Mouse (Mus musculus) embryonic facial prominence, embryonic 11.5 days (tissue): ENCODE data around the gene Ltbp4. TPM values are rescaled to one million over a fixed set of nuclear protein-coding genes. Genes with fewer than 3 reads are reported as not detected.

Source experiments
- ATAC-seq: fragments of 200-750 bp; cut with Nextera tagmentation; replicated peaks from 2 replicates; pipeline ENCODE4 v1.8.0; 2017; ENCODE audit warnings: low read depth; ENCODE audit not compliant: insufficient number of reproducible peaks, low FRiP score, low TSS enrichment
- DNase-seq: peaks from one replicate; pipeline ENCODE4 v3.0.0-alpha.2; 2015; ENCODE audit warnings: low spot score
- H3K27ac ChIP-seq: fragments of 300-500 bp; sonication (generic); replicated peaks from 2 replicates; pipeline ENCODE4 v1.5.1; 2014; ENCODE audit warnings: mild to moderate bottlenecking, low read depth, low read length, control low read depth
- H3K27me3 ChIP-seq: fragments of 300-500 bp; sonication (generic); 2 replicates; pipeline ENCODE4 v1.6.1; 2014; ENCODE audit warnings: mild to moderate bottlenecking, low read length, moderate library complexity, mixed read lengths; ENCODE audit not compliant: control insufficient read depth, insufficient read depth
- H3K36me3 ChIP-seq: fragments of 300-500 bp; sonication (generic); replicated peaks from 2 replicates; pipeline ENCODE4 v1.6.1; 2014; ENCODE audit warnings: low read depth, mild to moderate bottlenecking, low read length, moderate library complexity, mixed read lengths; ENCODE audit not compliant: control insufficient read depth, insufficient read depth
- H3K4me1 ChIP-seq: fragments of 300-500 bp; sonication (generic); 2 replicates; pipeline ENCODE4 v1.6.1; 2014; ENCODE audit warnings: low read length, mixed read lengths; ENCODE audit not compliant: control insufficient read depth, insufficient read depth
- H3K4me2 ChIP-seq: fragments of 300-500 bp; sonication (generic); 2 replicates; pipeline ENCODE4 v1.6.1; 2014; ENCODE audit warnings: low read depth, mild to moderate bottlenecking, control low read depth, low read length, moderate library complexity
- H3K4me3 ChIP-seq: fragments of 300-500 bp; sonication (generic); 2 replicates; pipeline ENCODE4 v1.5.1; 2014; ENCODE audit warnings: low read depth, low read length, control low read depth
- H3K9ac ChIP-seq: fragments of 300-500 bp; sonication (generic); replicated peaks from 2 replicates; pipeline ENCODE4 v1.6.1; 2014; ENCODE audit warnings: mild to moderate bottlenecking, control low read depth, low read length
- H3K9me3 ChIP-seq: fragments of 300-500 bp; sonication (generic); replicated peaks from 2 replicates; pipeline ENCODE4 v1.6.1; 2016; ENCODE audit warnings: mild to moderate bottlenecking, low read length, inconsistent platforms, mixed read lengths; ENCODE audit not compliant: control insufficient read depth
- WGBS: fragments of 180-500 bp; shearing (Covaris S2); extraction: QIAGEN DNeasy Blood & Tissue Kit; methylation state at CpG from one replicate; pipeline ENCODE4 v1.1.7; 2014; 5-methylcytosine and 5-hydroxymethylcytosine counted together
- polyA plus RNA-seq: library from polyadenylated mRNA; unstranded; fragments of >200 nt; fragmentation: Nextera tagmentation; extraction: Ambion mirVana; gene quantifications from 2 replicates; pipeline ENCODE4 v1.2.1, GENCODE M21; 2014

Gene Ltbp4
- polyA plus RNA-seq, 1 experiment from 2014 or later: 6.3 TPM

GRCm38 (mm10) chr7:27360749-27361148 lies 23.3 kb upstream of the Ltbp4 start:
- H3K9me3 ChIP-seq: no peaks in the 10 kb centered on the region
- H3K36me3 ChIP-seq: no peaks in the 10 kb centered on the region
- H3K27me3 ChIP-seq: peaks cover 34% of the 10 kb centered on the region
- peak overlapping the region; percentile 10; the same call in 1 of the 2 replicates for H3K4me3 ChIP-seq
- ATAC-seq: no peak
- peak overlapping the region; percentile 36 for H3K4me2 ChIP-seq
- WGBS: 49% methylated on average over 6 of the region's 6 CpGs
- no peak overlapping the region for H3K27ac ChIP-seq
- no peaks in the 10 kb centered on the region; the same call in 1 of the 2 replicates for H3K4me1 ChIP-seq
- H3K9ac ChIP-seq: no peak overlapping the region
- no peak for DNase-seq

GRCm38 (mm10) chr7:27359706-27360358 lies 22.3 kb upstream of the Ltbp4 start:
- no peaks in the 10 kb centered on the region for H3K9me3 ChIP-seq
- H3K4me3 ChIP-seq: no peak overlapping the region
- H3K4me1 ChIP-seq: no peaks in the 10 kb centered on the region; the same call in 1 of the 2 replicates
- DNase-seq: no peak
- no peaks in the 10 kb centered on the region for H3K36me3 ChIP-seq
- H3K27ac ChIP-seq: no peak overlapping the region
- no peak for ATAC-seq
- H3K27me3 ChIP-seq: peaks cover 25% of the 10 kb centered on the region
- H3K4me2 ChIP-seq: no peak overlapping the region
- 89% methylated on average over 9 of the region's 9 CpGs for WGBS
- no peak overlapping the region for H3K9ac ChIP-seq

GRCm38 (mm10) chr7:27359162-27359561 lies 21.7 kb upstream of the Ltbp4 start:
- Histone ChIP-seq H3K9me3 (no peaks in the 10 kb centered on the region), H3K4me2 (no peak overlapping the region), H3K36me3 (no peaks in the 10 kb centered on the region), H3K27me3 (peaks cover 18% of the 10 kb centered on the region), H3K9ac (no peak overlapping the region), H3K4me1 (peaks cover 4% of the 10 kb centered on the region; the same call in 1 of the 2 replicates), H3K27ac (no peak overlapping the region), H3K4me3 (no peak overlapping the region)
- 69% methylated on average over 2 of the region's 2 CpGs for WGBS
- ATAC-seq (no peak), DNase-seq (no peak)

- DNase-seq (no peak), ATAC-seq (no peak)
- H3K27ac ChIP-seq: no peak overlapping the region
- no peak overlapping the region for H3K9ac ChIP-seq
- no peak overlapping the region for H3K4me3 ChIP-seq
- no peaks in the 10 kb centered on the region for H3K9me3 ChIP-seq
- H3K4me2 ChIP-seq: no peak overlapping the region
- 19% methylated on average over 3 of the region's 3 CpGs for WGBS
- H3K4me1 ChIP-seq: peaks cover 4% of the 10 kb centered on the region; the same call in 1 of the 2 replicates
- H3K36me3 ChIP-seq: no peaks in the 10 kb centered on the region
- peaks cover 8% of the 10 kb centered on the region for H3K27me3 ChIP-seq
Measured at GRCm38 (mm10) chr7:27357595-27357978, 20.1 kb upstream of the Ltbp4 start.

- Histone ChIP-seq H3K4me3 (peak within 1 kb of the TSS; percentile 61), H3K27ac (no peak within 1 kb of the TSS), H3K27me3 (peaks cover 4% of the 10 kb centered on the region), H3K9me3 (no peaks in the 10 kb centered on the region), H3K9ac (peak within 1 kb of the TSS; percentile 26), H3K4me1 (peaks cover 4% of the 10 kb centered on the region; the same call in 1 of the 2 replicates), H3K36me3 (no peaks in the 10 kb centered on the region), H3K4me2 (peak within 1 kb of the TSS; percentile 45)
- ATAC-seq (no peak), DNase-seq (no peak)
- whole genome bisulfite sequencing: 3% methylated on average over 27 of the region's 27 CpGs
Measured at GRCm38 (mm10) chr7:27356861-27357594, 19.5 kb upstream of the Ltbp4 start, which contains the start of gene Gm20479. Gm20479 (minus strand) TSS chr7:27357419.

- ATAC-seq (peak; percentile 46), DNase-seq (no peak)
- Histone ChIP-seq H3K4me1 (peaks cover 4% of the 10 kb centered on the region; the same call in 1 of the 2 replicates), H3K4me3 (peak overlapping the region; percentile 61), H3K27ac (no peak overlapping the region), H3K36me3 (no peaks in the 10 kb centered on the region), H3K4me2 (peak overlapping the region; percentile 45), H3K9me3 (no peaks in the 10 kb centered on the region), H3K27me3 (peaks cover 3% of the 10 kb centered on the region), H3K9ac (peak overlapping the region; percentile 1)
- 4% methylated on average over 16 of the region's 16 CpGs for WGBS
Measured at GRCm38 (mm10) chr7:27356248-27356647, 18.8 kb upstream of the Ltbp4 start.

- DNase-seq (peak; percentile 95), ATAC-seq (peak; percentile 90)
- H3K27me3 ChIP-seq: peaks cover 3% of the 10 kb centered on the region
- peak within 1 kb of the TSS; percentile 63 for H3K9ac ChIP-seq
- under 1% methylated on average over 34 of the region's 34 CpGs for WGBS
- peaks cover 4% of the 10 kb centered on the region; the same call in 1 of the 2 replicates for H3K4me1 ChIP-seq
- H3K4me2 ChIP-seq: peak within 1 kb of the TSS; percentile 45
- peak within 1 kb of the TSS; percentile 32; the same call in 1 of the 2 replicates for H3K27ac ChIP-seq
- no peaks in the 10 kb centered on the region for H3K36me3 ChIP-seq
- no peaks in the 10 kb centered on the region for H3K9me3 ChIP-seq
- peak within 1 kb of the TSS; percentile 61 for H3K4me3 ChIP-seq
Measured at GRCm38 (mm10) chr7:27355745-27356240, 18.3 kb upstream of the Ltbp4 start, which contains the start of gene Shkbp1. Shkbp1 (minus strand) TSS chr7:27356019.
